ENCODE assay signal across 22 mouse cellular contexts in the genomic region with DNA sequence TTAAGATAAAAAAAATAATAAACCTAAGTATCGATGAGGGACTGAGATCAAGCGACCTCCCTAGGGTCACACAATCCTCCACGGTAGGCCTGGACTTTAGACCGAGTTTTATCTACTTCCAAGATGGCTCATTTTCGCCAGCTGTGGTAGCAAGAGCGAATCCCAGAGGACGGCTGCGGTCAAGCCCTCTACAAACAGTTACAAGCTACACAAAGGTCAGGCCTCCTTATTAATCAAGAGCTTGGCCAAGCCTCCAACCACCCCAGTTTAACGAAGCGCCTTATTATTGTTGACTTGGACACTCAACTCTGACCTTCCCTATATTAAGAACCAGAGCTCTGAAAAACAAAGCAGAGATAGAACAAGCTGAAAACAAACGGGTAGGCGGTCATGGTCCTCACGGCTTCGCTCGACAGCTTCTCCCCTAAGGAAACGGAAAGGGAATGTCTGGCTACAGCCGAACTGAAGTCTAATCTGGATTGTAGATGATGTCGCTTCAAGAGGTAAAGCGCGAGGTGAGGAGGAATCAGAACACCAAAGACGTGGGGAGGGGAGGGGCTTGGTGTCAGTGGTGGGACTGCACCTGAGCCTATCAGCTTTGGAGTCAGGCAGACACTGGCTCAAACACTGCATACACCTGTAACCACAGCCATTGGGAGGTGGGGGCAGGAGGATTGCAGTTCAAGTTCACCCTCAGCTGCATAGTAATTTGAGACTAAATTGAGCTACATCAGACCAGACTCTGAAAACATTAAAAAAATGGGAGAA. TPM values are rescaled to one million over a fixed set of nuclear protein-coding genes. Genes with fewer than 3 reads are reported as not detected.
DNase-seq lines count a peak whose midpoint lies in the region; ATAC-seq and TF ChIP-seq lines count a peak whose summit lies in the region.
"Had no signal": no experiment of that assay in that cellular context is flagged by ENCODE, and none has a peak within 500 bp of the region (broad histone marks: within the 10 kb centered on the region; RNA-seq: fewer than 3 reads in every experiment).

No protein-coding gene starts in this region.

- intact Hi-C loops in left cerebral cortex, postnatal 10 days (cut with DNase I): loop anchor here (5.0 kb wide), 2 partner anchors 43 to 108 kb away; a partner anchor contains a TSS

- 0 out of 2 replicates have a peak, but pooled peaks have one; percentile 33 for ATAC-seq in kidney, postnatal 0 days (replicated peaks; ENCODE audit: low FRiP score, low read depth)
- ATAC-seq in hindbrain, embryonic 14.5 days (ENCODE audit: low FRiP score): no peak

- peak; percentile 21 for DNase-seq in embryo, embryonic 10 days (ENCODE audit: low spot score)
- no peak for DNase-seq in embryo, embryonic 9.5 days (ENCODE audit: extremely low spot score)
- DNase-seq in ZHBTc4 (ENCODE audit: low read depth, low spot score): peak; percentile 52
- DNase-seq in kidney, postnatal 0 days (ENCODE audit: low spot score): peak; percentile 70
- DNase-seq in layer of hippocampus, adult 9-10 months (ENCODE audit: low spot score): no peak
- DNase-seq in left cerebral cortex, postnatal 10 days (ENCODE audit: extremely low spot score in 1 of 2, low spot score in 2 of 2): no peak
- no peak for DNase-seq in hindbrain, embryonic 14.5 days (ENCODE audit: low spot score)
- DNase-seq: adrenal gland, adult 8-10 months; cerebellum, adult 2 months; gastrocnemius, postnatal 25 days; heart, postnatal 36 days; liver, embryonic 13.5 days; retina, postnatal 1 day; right cerebral cortex, postnatal 4 days had no signal

- H3K4me2 ChIP-seq in kidney, postnatal 0 days (ENCODE audit: low read length): peak overlapping the region; percentile 16
- H3K4me2 ChIP-seq in hindbrain, embryonic 14.5 days (replicated peaks): no peak overlapping the region
- H3K4me2 ChIP-seq: forebrain, embryonic 12.5 days; lung, embryonic 15.5 days; midbrain, embryonic 12.5 days; neural tube, embryonic 15.5 days had no signal

- peaks cover 14% of the 10 kb centered on the region for H3K36me3 ChIP-seq in E14TG2a.4 (ENCODE audit: insufficient read depth, low read length)
- peaks cover 8% of the 10 kb centered on the region; the same call in 1 of the 2 replicates for H3K36me3 ChIP-seq in kidney, postnatal 0 days (ENCODE audit: insufficient read depth, low read length)
- H3K36me3 ChIP-seq in hindbrain, embryonic 14.5 days (replicated peaks; ENCODE audit: control insufficient read depth, insufficient read depth): peaks cover 9% of the 10 kb centered on the region

- H3K27me3 ChIP-seq in E14TG2a.4 (ENCODE audit: insufficient read depth, low read length): no peaks in the 10 kb centered on the region
- no peaks in the 10 kb centered on the region for H3K27me3 ChIP-seq in kidney, postnatal 0 days (ENCODE audit: insufficient read depth, low read length)
- 0 out of 2 replicates have a peak, but pooled peaks cover 4% of the 10 kb centered on the region for H3K27me3 ChIP-seq in hindbrain, embryonic 14.5 days (ENCODE audit: control insufficient read depth, insufficient read depth, low read length)
- H3K27me3 ChIP-seq: CH12.LX; forebrain, embryonic 12.5 days; heart, embryonic 12.5 days; liver, embryonic 13.5 days; lung, embryonic 15.5 days; neural tube, embryonic 15.5 days had no signal

- no peak for TF ChIP-seq CTCF in E14TG2a.4 (conservative IDR thresholded peaks at IDR 0.05; ENCODE audit: low read length)
- no peak for TF ChIP-seq CTCF in kidney, postnatal 0 days (IDR thresholded peaks at IDR 0.05; ENCODE audit: low read depth)

- no peak overlapping the region for H3K9ac ChIP-seq in kidney, postnatal 0 days (ENCODE audit: low read depth, low read length)
- H3K9ac ChIP-seq in hindbrain, embryonic 14.5 days: no peak overlapping the region
- H3K9ac ChIP-seq: forebrain, embryonic 12.5 days; heart, embryonic 12.5 days; liver, embryonic 13.5 days; lung, embryonic 15.5 days; midbrain, embryonic 12.5 days; neural tube, embryonic 15.5 days had no signal

- H3K4me1 ChIP-seq in E14TG2a.4 (replicated peaks; ENCODE audit: low read depth, low read length): peaks cover 60% of the 10 kb centered on the region
- no peaks in the 10 kb centered on the region for H3K4me1 ChIP-seq in kidney, postnatal 0 days (replicated peaks; ENCODE audit: insufficient read depth, low read length)
- H3K4me1 ChIP-seq in hindbrain, embryonic 14.5 days (replicated peaks; ENCODE audit: control insufficient read depth, insufficient read depth, low read length): 0 out of 2 replicates have a peak, but pooled peaks cover 4% of the 10 kb centered on the region
- H3K4me1 ChIP-seq: heart, embryonic 12.5 days had no signal

- WGBS in kidney, postnatal 0 days: 43% methylated on average over 21 of the region's 21 CpGs
- 65% methylated on average over 21 of the region's 21 CpGs for WGBS in hindbrain, embryonic 14.5 days

- H3K9me3 ChIP-seq in E14TG2a.4 (ENCODE audit: low read length): no peaks in the 10 kb centered on the region
- H3K9me3 ChIP-seq in kidney, postnatal 0 days (replicated peaks; ENCODE audit: low read length): no peaks in the 10 kb centered on the region
- no peaks in the 10 kb centered on the region for H3K9me3 ChIP-seq in hindbrain, embryonic 14.5 days (ENCODE audit: control insufficient read depth, low read length)
- H3K9me3 ChIP-seq: forebrain, embryonic 12.5 days; heart, embryonic 12.5 days; limb, embryonic 10.5 days; liver, embryonic 13.5 days; lung, embryonic 15.5 days; midbrain, embryonic 12.5 days; neural tube, embryonic 15.5 days had no signal

- H3K27ac ChIP-seq in kidney, postnatal 0 days: no peak overlapping the region
- H3K27ac ChIP-seq in hindbrain, embryonic 14.5 days: no peak overlapping the region
- H3K27ac ChIP-seq: forebrain, embryonic 12.5 days; limb, embryonic 10.5 days; liver, embryonic 13.5 days; lung, embryonic 15.5 days; midbrain, embryonic 12.5 days; neural tube, embryonic 15.5 days had no signal

- H3K4me3 ChIP-seq in E14TG2a.4 (replicated peaks; ENCODE audit: low read length): peak overlapping the region; percentile 24; the same call in 1 of the 2 replicates
- no peak overlapping the region for H3K4me3 ChIP-seq in kidney, postnatal 0 days (replicated peaks; ENCODE audit: low read depth, low read length)
- no peak overlapping the region for H3K4me3 ChIP-seq in hindbrain, embryonic 14.5 days (replicated peaks; ENCODE audit: low read length)
- H3K4me3 ChIP-seq: forebrain, embryonic 12.5 days; heart, embryonic 12.5 days; limb, embryonic 10.5 days; liver, embryonic 13.5 days; lung, embryonic 15.5 days; midbrain, embryonic 12.5 days; neural tube, embryonic 15.5 days had no signal

RNA-seq across cellular contexts. Expression of a gene that starts 13.5 kb away (rescaled TPM):
- 517 and 563 TPM in 2 replicates for polyA plus RNA-seq in kidney, postnatal 0 days (2015; fragmentation: Nextera tagmentation; extraction: Ambion mirVana)
- total RNA-seq in left cerebral cortex, postnatal 10 days (2021): 100 to 1,000 TPM; 140 TPM
- polyA plus RNA-seq in hindbrain, embryonic 14.5 days (2014; fragmentation: Nextera tagmentation; extraction: Ambion mirVana): 452 and 483 TPM in 2 replicates

Comparison
In these comparisons a context has a peak if more than half of its experiments do, and no peak if none do; other contexts are left out.
1. DNase-seq: peak in embryo, embryonic 10 days (single experiment), ZHBTc4 (single experiment) and kidney, postnatal 0 days (single experiment); none in embryo, embryonic 9.5 days (single experiment), layer of hippocampus, adult 9-10 months (single experiment), left cerebral cortex, postnatal 10 days (0 of 2) and hindbrain, embryonic 14.5 days (single experiment).